Mouse (Mus musculus) left cerebral cortex, postnatal 4 days (tissue): Measurements from ENCODE around the gene Rcbtb1. TPM values are rescaled to one million over a fixed set of nuclear protein-coding genes. Genes with fewer than 3 reads are reported as not detected.
"Not testable (repeated sequence)": the region's sequence is repeated elsewhere in the genome, so short reads cannot be mapped to it uniquely, and the experiment has no call there.

ENCODE experiments used
- DNase-seq: peaks from one replicate; pipeline ENCODE4 v3.0.0-alpha.2; 2022
- intact Hi-C: fragments of 180-260 bp; cut with DNase I; formaldehyde crosslinking; loops from one replicate; pipeline ENCODE4 v1.15.1; 2025
- total RNA-seq, 2 experiments: library from RNA; stranded (reverse); gene quantifications; 2 replicates each; pipeline ENCODE4 v1.2.3; 2021

Rcbtb1 gene
- total RNA-seq, 2 experiments from 2014 or later, result 43.7 to 48.6 TPM

GRCm38 (mm10) chr14:59274961-59275360, 74.0 kb downstream of the Rcbtb1 start:
- intact Hi-C loops, result not testable (repeated sequence)

More at GRCm38 (mm10) chr14:59274961-59275360, 74.0 kb downstream of the Rcbtb1 start:
- DNase-seq, result not testable (repeated sequence)

Other genes starting within 250 kb of the Rcbtb1 start
- not detected for gene 1700129C05Rik, start 58.3 kb upstream of the Rcbtb1 start, total RNA-seq
- gene Gm5142, start 22.5 kb upstream of the Rcbtb1 start, total RNA-seq, result not detected
- gene Gm6904, start 59.0 kb downstream of the Rcbtb1 start, total RNA-seq, result not detected
- not detected for gene Phf11a, start 96.3 kb downstream of the Rcbtb1 start, total RNA-seq
- gene Phf11b, start 140.1 kb downstream of the Rcbtb1 start, total RNA-seq, result not detected
- under 1 TPM; 0.28 to 0.46 TPM for gene Phf11d, start 164.3 kb downstream of the Rcbtb1 start, total RNA-seq
- under 1 TPM; 0.14 to 0.48 TPM for gene Phf11c, start 194.2 kb downstream of the Rcbtb1 start, total RNA-seq
- gene Setdb2, start 239.7 kb downstream of the Rcbtb1 start, total RNA-seq, result 1 to 10 TPM; 4.6 to 5.8 TPM
- 10 to 100 TPM; 14.5 to 17.4 TPM for gene Cab39l, start 239.8 kb downstream of the Rcbtb1 start, total RNA-seq